Mouse (Mus musculus): ENCODE measurements around the gene Ipo13. TPM values are rescaled to one million over a fixed set of nuclear protein-coding genes. Genes with fewer than 3 reads are reported as not detected.

Ipo13 gene
- polyA plus RNA-seq, 1 experiment from 2014 or later, result 33.4 TPM

Other genes starting within 250 kb of the Ipo13 start
- 35.8 and 43.1 TPM in 2 replicates for gene Dmap1, start 232.7 kb downstream of the Ipo13 start, polyA plus RNA-seq (2015; fragmentation: Nextera tagmentation; extraction: Ambion mirVana)
- not detected in 2 replicates for gene Gm12845, start 190.6 kb downstream of the Ipo13 start, polyA plus RNA-seq (2015; fragmentation: Nextera tagmentation; extraction: Ambion mirVana)
- not detected in 2 replicates for gene Klf17, start 149.4 kb downstream of the Ipo13 start, polyA plus RNA-seq (2015; fragmentation: Nextera tagmentation; extraction: Ambion mirVana)
- 5.4 and 5.9 TPM in 2 replicates for gene Slc6a9, start 80.5 kb downstream of the Ipo13 start, polyA plus RNA-seq (2015; fragmentation: Nextera tagmentation; extraction: Ambion mirVana)
- gene Ccdc24, start 42.4 kb downstream of the Ipo13 start, polyA plus RNA-seq (2015; fragmentation: Nextera tagmentation; extraction: Ambion mirVana), result 0.29 and 0.43 TPM in 2 replicates
- gene B4galt2, start 31.5 kb downstream of the Ipo13 start, polyA plus RNA-seq (2015; fragmentation: Nextera tagmentation; extraction: Ambion mirVana), result 9.1 and 12.4 TPM in 2 replicates
- gene Atp6v0b, start 27.7 kb downstream of the Ipo13 start, polyA plus RNA-seq (2015; fragmentation: Nextera tagmentation; extraction: Ambion mirVana), result 197 and 216 TPM in 2 replicates
- 9.5 and 11.5 TPM in 2 replicates for gene Dph2, start 23.0 kb downstream of the Ipo13 start, polyA plus RNA-seq (2015; fragmentation: Nextera tagmentation; extraction: Ambion mirVana)
- gene Artn, start 14.8 kb upstream of the Ipo13 start, polyA plus RNA-seq (2015; fragmentation: Nextera tagmentation; extraction: Ambion mirVana), result 0.65 and 1.2 TPM in 2 replicates
- 7.5 and 8.3 TPM in 2 replicates for gene St3gal3, start 219.9 kb upstream of the Ipo13 start, polyA plus RNA-seq (2015; fragmentation: Nextera tagmentation; extraction: Ambion mirVana)